Mouse (Mus musculus): ENCODE measurements at regions not wholly inside any gene's neighbourhood (a gene's known extent, or its start where the extent isn't known, plus 50 kb on each side); places are given as distances from the start of the nearest gene placed in this dataset.

DNA sequence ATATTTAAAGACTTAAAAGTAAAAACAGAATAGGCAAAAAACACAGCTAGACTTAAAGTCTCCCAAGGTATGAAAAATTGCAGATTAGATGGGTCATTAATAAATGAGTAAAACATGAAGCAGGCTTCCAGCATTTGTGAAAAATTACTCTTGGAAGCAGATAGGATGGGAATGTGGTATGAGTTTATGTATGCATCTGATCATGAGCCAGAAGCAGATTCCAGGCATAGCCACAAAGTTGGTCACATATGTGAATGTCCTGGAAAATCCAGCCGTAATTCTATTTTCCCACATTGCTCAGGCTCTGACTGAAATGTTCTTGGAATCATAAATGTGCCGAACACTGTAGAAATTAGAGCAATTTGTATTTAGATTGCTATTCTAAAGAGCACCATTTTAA lies 432.5 kb upstream of the Marcks start:
- no peaks in the 10 kb centered on the region for H3K36me3 ChIP-seq (replicated peaks; ENCODE audit: insufficient read depth, low read length)
- ATAC-seq (no peak), DNase-seq (no peak)
- no peaks in the 10 kb centered on the region for H3K9me3 ChIP-seq (ENCODE audit: low read length)
- WGBS (ENCODE audit: insufficient replicate concordance): 64% methylated on average over 2 of the region's 2 CpGs
- no peaks in the 10 kb centered on the region for H3K27me3 ChIP-seq (ENCODE audit: insufficient read depth, low read length)
- no peak for TF ChIP-seq EP300 (IDR thresholded peaks at IDR 0.05; ENCODE audit: low read depth)
- no peak overlapping the region for H3K4me3 ChIP-seq (ENCODE audit: low read depth, low read length)
- no peaks in the 10 kb centered on the region for H3K4me1 ChIP-seq (ENCODE audit: insufficient read depth)
- H3K4me2 ChIP-seq (ENCODE audit: low read depth, low read length): no peak overlapping the region
- H3K9ac ChIP-seq (replicated peaks): no peak overlapping the region
- no peak overlapping the region for H3K27ac ChIP-seq (ENCODE audit: low read depth)

DNA sequence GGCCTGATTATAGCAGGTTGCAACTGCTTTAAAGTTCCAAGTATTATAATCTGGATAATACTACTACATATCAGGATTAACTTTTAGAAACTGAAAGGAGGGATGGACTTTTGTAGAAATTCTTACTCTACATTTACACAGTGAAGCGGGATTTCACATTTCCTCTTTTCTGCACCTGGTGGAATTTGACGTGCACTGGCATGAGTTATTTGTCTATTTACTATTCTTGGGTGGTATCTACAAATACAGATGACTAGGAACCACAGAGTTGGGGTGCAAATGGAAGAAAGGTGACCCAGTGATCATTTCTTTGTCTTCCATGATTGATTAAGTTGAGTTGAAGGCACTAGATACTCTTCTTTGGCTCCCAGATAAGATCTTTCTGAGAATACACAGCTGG lies 423.0 kb upstream of the Marcks start:
- H3K4me1 ChIP-seq (ENCODE audit: insufficient read depth): no peaks in the 10 kb centered on the region
- no peak overlapping the region for H3K27ac ChIP-seq (ENCODE audit: low read depth)
- no peaks in the 10 kb centered on the region for H3K36me3 ChIP-seq (replicated peaks; ENCODE audit: insufficient read depth, low read length)
- WGBS (ENCODE audit: insufficient replicate concordance): 67% methylated on average over 2 of the region's 2 CpGs
- H3K4me3 ChIP-seq (ENCODE audit: low read depth, low read length): no peak overlapping the region
- no peaks in the 10 kb centered on the region for H3K27me3 ChIP-seq (ENCODE audit: insufficient read depth, low read length)
- no peak for DNase-seq
- no peak for ATAC-seq
- H3K9me3 ChIP-seq (ENCODE audit: low read length): no peaks in the 10 kb centered on the region
- no peak overlapping the region for H3K4me2 ChIP-seq (ENCODE audit: low read depth, low read length)
- H3K9ac ChIP-seq (replicated peaks): no peak overlapping the region
- TF ChIP-seq CTCF (IDR thresholded peaks at IDR 0.05; ENCODE audit: low read depth) (no peak), EP300 (IDR thresholded peaks at IDR 0.05; ENCODE audit: low read depth) (no peak)

DNA sequence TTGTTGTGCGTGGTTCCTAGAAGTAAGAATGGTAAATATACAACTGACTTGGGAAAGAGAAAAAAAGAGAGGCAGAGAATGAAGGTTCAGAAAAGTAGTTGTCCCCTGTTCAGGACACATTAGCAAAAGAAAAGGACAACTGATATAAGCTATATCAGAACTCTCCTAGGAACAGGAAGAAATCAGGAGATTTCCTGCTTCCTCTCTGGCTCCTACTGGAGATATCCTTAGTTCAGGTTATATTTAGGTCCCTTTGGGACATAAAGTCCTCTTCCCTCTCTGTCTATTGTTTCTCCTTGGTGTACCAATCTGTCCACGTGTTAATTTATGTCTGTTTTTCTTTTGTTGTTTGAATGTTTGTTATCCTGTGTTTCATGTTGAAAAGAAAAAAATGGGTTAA lies 410.7 kb upstream of the Marcks start:
- ATAC-seq: no peak
- no peaks in the 10 kb centered on the region for H3K27me3 ChIP-seq (ENCODE audit: insufficient read depth, low read length)
- H3K4me3 ChIP-seq (ENCODE audit: low read depth, low read length): no peak overlapping the region

DNA sequence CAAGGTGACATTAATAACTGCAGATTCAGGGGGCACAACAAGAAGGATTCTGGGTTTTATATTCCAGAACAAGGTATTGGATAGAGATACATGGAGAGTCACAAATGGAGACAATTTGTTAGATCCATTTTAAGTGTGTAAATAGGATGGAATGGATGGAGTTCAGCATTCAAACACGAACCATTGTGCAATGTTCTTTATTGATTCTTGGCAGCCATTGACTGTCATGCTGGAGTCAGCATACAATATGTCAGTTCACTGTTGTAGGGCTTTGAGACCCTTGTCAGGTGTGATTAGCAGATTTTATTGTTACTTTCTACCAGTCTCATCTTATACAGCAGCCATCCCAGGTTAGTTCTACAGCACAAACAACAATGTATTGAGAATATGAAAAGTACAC lies 402.0 kb upstream of the Marcks start:
- H3K27me3 ChIP-seq (ENCODE audit: insufficient read depth, low read length): no peaks in the 10 kb centered on the region
- no peak for DNase-seq
- WGBS (ENCODE audit: insufficient replicate concordance): 45% methylated on average over 1 of the region's 1 CpGs
- TF ChIP-seq CTCF (IDR thresholded peaks at IDR 0.05; ENCODE audit: low read depth) (no peak), EP300 (IDR thresholded peaks at IDR 0.05; ENCODE audit: low read depth) (no peak)
- no peak overlapping the region for H3K27ac ChIP-seq (ENCODE audit: low read depth)
- peak; percentile 58; the same call in 1 of the 2 replicates for ATAC-seq
- H3K9me3 ChIP-seq (ENCODE audit: low read length): no peaks in the 10 kb centered on the region
- H3K4me1 ChIP-seq (ENCODE audit: insufficient read depth): no peaks in the 10 kb centered on the region
- no peaks in the 10 kb centered on the region for H3K36me3 ChIP-seq (replicated peaks; ENCODE audit: insufficient read depth, low read length)
- no peak overlapping the region for H3K9ac ChIP-seq (replicated peaks)
- H3K4me2 ChIP-seq (ENCODE audit: low read depth, low read length): no peak overlapping the region
- H3K4me3 ChIP-seq (ENCODE audit: low read depth, low read length): no peak overlapping the region

More for the DNA sequence above, 410.7 kb upstream of the Marcks start:
- WGBS (ENCODE audit: insufficient replicate concordance): 67% methylated on average over 2 of the region's 2 CpGs
- Histone ChIP-seq H3K9me3 (ENCODE audit: low read length) (no peaks in the 10 kb centered on the region), H3K9ac (replicated peaks) (no peak overlapping the region), H3K4me2 (ENCODE audit: low read depth, low read length) (no peak overlapping the region), H3K36me3 (replicated peaks; ENCODE audit: insufficient read depth, low read length) (no peaks in the 10 kb centered on the region), H3K4me1 (ENCODE audit: insufficient read depth) (no peaks in the 10 kb centered on the region), H3K27ac (ENCODE audit: low read depth) (no peak overlapping the region)
- no peak for DNase-seq
- TF ChIP-seq CTCF (IDR thresholded peaks at IDR 0.05; ENCODE audit: low read depth) (no peak), EP300 (IDR thresholded peaks at IDR 0.05; ENCODE audit: low read depth) (peak; percentile 73)

DNA sequence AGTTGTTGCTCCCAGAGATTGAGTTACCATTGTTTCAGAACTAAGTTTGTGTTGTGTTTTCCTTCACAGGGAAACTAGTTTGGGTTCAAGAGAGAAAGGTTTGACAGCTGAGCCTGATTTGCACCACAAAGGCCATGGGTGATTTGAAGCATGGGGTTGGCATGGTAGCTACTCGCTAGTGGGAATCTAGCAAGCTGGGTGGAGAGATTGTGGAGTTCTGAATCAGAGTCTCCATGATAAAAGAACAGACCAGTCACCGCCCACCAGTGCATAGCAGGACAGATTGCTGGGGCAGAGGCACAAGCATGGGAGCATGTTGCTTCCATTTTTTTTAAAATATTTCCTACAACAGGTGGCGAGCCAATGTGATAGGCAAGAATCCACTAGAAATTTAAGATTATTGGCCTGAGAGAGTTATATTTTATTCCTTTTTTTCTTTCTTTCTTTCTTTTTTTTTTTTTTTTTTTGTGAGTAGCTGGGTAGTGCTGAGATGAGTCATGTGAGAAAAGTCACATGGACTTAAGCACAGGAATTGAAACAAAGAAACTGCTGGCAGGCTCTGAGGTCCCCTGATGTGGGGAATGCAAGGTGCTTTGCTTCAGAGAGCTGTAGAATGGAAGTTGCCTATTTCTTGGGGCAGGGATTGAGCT lies 367.4 kb upstream of the Marcks start:
- Histone ChIP-seq H3K27me3 (ENCODE audit: insufficient read depth, low read length) (no peaks in the 10 kb centered on the region), H3K9me3 (ENCODE audit: low read length) (no peaks in the 10 kb centered on the region), H3K4me2 (ENCODE audit: low read depth, low read length) (no peak overlapping the region), H3K27ac (ENCODE audit: low read depth) (no peak overlapping the region), H3K4me1 (ENCODE audit: insufficient read depth) (no peaks in the 10 kb centered on the region), H3K4me3 (ENCODE audit: low read depth, low read length) (no peak overlapping the region), H3K9ac (replicated peaks) (no peak overlapping the region), H3K36me3 (replicated peaks; ENCODE audit: insufficient read depth, low read length) (no peaks in the 10 kb centered on the region)
- WGBS (ENCODE audit: insufficient replicate concordance): 80% methylated on average over 3 of the region's 3 CpGs
- DNase-seq (no peak), ATAC-seq (no peak)
- TF ChIP-seq CTCF (IDR thresholded peaks at IDR 0.05; ENCODE audit: low read depth) (no peak), EP300 (IDR thresholded peaks at IDR 0.05; ENCODE audit: low read depth) (no peak)

DNA sequence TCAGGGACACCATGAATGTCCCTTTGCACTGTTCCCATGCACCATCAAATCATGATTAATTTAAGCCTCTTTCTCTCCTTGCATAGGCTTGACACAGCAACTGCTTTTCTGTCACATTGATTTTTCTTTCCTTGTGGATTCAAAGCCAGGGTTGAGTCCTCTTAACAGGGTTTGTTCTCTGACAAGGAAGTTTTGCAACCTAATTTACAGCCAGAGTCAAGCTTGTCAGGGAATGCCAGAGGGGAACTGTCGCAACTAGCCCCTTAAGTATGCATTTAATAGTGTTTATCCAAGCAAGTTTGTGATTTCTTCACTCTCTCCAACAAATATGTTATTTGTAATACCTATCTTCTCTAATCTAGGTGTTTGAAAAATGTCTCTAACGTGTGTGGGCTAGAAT lies 365.7 kb upstream of the Marcks start:
- Histone ChIP-seq H3K27ac (ENCODE audit: low read depth) (no peak overlapping the region), H3K36me3 (replicated peaks; ENCODE audit: insufficient read depth, low read length) (no peaks in the 10 kb centered on the region), H3K27me3 (ENCODE audit: insufficient read depth, low read length) (no peaks in the 10 kb centered on the region), H3K4me1 (ENCODE audit: insufficient read depth) (no peaks in the 10 kb centered on the region), H3K4me2 (ENCODE audit: low read depth, low read length) (no peak overlapping the region), H3K9ac (replicated peaks) (no peak overlapping the region), H3K4me3 (ENCODE audit: low read depth, low read length) (no peak overlapping the region), H3K9me3 (ENCODE audit: low read length) (no peaks in the 10 kb centered on the region)
- DNase-seq (no peak), ATAC-seq (no peak)
- WGBS (ENCODE audit: insufficient replicate concordance): 57% methylated on average over 2 of the region's 2 CpGs
- TF ChIP-seq EP300 (IDR thresholded peaks at IDR 0.05; ENCODE audit: low read depth) (no peak), CTCF (IDR thresholded peaks at IDR 0.05; ENCODE audit: low read depth) (no peak)

DNA sequence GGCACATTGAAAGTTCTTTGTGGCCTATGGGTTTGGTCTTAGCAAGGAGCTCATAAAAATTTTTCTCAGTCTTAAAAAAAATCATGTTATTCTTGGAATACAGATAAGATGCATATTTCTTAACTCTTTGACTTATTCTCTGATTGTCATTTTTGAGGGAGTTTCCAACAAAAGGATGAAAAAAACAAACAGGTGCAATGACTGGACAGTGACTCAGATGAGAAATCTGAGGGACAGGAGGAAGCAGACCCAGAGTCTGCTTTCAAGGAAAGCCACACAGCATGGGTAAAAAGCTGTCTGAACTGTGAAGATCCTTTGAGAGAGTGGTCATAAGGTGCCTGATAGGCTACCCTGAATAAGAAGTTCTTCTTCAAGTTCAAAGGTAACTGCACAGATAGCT lies 363.8 kb upstream of the Marcks start:
- no peak overlapping the region for H3K4me3 ChIP-seq (ENCODE audit: low read depth, low read length)
- H3K4me2 ChIP-seq (ENCODE audit: low read depth, low read length): no peak overlapping the region
- no peak for ATAC-seq
- H3K9me3 ChIP-seq (ENCODE audit: low read length): no peaks in the 10 kb centered on the region
- no peaks in the 10 kb centered on the region for H3K27me3 ChIP-seq (ENCODE audit: insufficient read depth, low read length)
- no peak for DNase-seq
- no peaks in the 10 kb centered on the region for H3K4me1 ChIP-seq (ENCODE audit: insufficient read depth)
- no peak for TF ChIP-seq EP300 (IDR thresholded peaks at IDR 0.05; ENCODE audit: low read depth)
- TF ChIP-seq CTCF (IDR thresholded peaks at IDR 0.05; ENCODE audit: low read depth): no peak
- H3K36me3 ChIP-seq (replicated peaks; ENCODE audit: insufficient read depth, low read length): no peaks in the 10 kb centered on the region
- H3K27ac ChIP-seq (ENCODE audit: low read depth): no peak overlapping the region
- no peak overlapping the region for H3K9ac ChIP-seq (replicated peaks)
